Mouse (Mus musculus) brown adipose tissue, adult 24 weeks (tissue): ENCODE data around the gene Psmd1. TPM values are rescaled to one million over a fixed set of nuclear protein-coding genes. Genes with fewer than 3 reads are reported as not detected.

Experiments
- H3K27ac ChIP-seq: fragments of 200-500 bp; replicated peaks from 2 replicates; pipeline ENCODE4 v1.5.1; 2012; ENCODE audit warnings: low read depth, mild to moderate bottlenecking, low read length
- H3K4me1 ChIP-seq: fragments of 200-500 bp; 2 replicates; pipeline ENCODE4 v1.6.1; 2012; ENCODE audit warnings: low read length, mixed read lengths; ENCODE audit not compliant: control insufficient read depth, insufficient read depth, insufficient read length
- H3K4me3 ChIP-seq: fragments of 200-500 bp; 2 replicates; pipeline ENCODE4 v1.5.1; 2012; ENCODE audit warnings: low read depth, mild to moderate bottlenecking, low read length, moderate library complexity; ENCODE audit not compliant: insufficient read depth
- polyA plus RNA-seq: library from polyadenylated mRNA; stranded (reverse); fragments of >200 nt; gene quantifications from 2 replicates; pipeline ENCODE4 v1.2.4, GENCODE M21; 2012; ENCODE audit not compliant: missing spikeins, insufficient read depth, insufficient read length

Psmd1 gene
- polyA plus RNA-seq, 1 experiment: 91.1 TPM

GRCm38 (mm10) chr1:86048231-86048630 is 16.0 kb upstream of the Psmd1 start:
- Histone ChIP-seq H3K4me1 (no peaks in the 10 kb centered on the region; the same call in none of the 2 replicates), H3K27ac (no peak overlapping the region), H3K4me3 (no peak overlapping the region)

- no peaks in the 10 kb centered on the region; the same call in none of the 2 replicates for H3K4me1 ChIP-seq
- no peak overlapping the region for H3K4me3 ChIP-seq
- no peak overlapping the region for H3K27ac ChIP-seq
Observed at GRCm38 (mm10) chr1:86048744-86049143, 15.4 kb upstream of the Psmd1 start.

- Histone ChIP-seq H3K27ac (no peak overlapping the region), H3K4me1 (no peaks in the 10 kb centered on the region), H3K4me3 (no peak overlapping the region)
Observed at GRCm38 (mm10) chr1:86053198-86053921, 10.8 kb upstream of the Psmd1 start.

- H3K4me1 ChIP-seq: no peaks in the 10 kb centered on the region
- no peak overlapping the region for H3K4me3 ChIP-seq
- H3K27ac ChIP-seq: no peak overlapping the region
Observed at GRCm38 (mm10) chr1:86054943-86055342, 9.2 kb upstream of the Psmd1 start.

- H3K4me3 ChIP-seq: no peak overlapping the region
- H3K4me1 ChIP-seq: no peaks in the 10 kb centered on the region
- H3K27ac ChIP-seq: no peak overlapping the region
Observed at GRCm38 (mm10) chr1:86056284-86056683, 7.9 kb upstream of the Psmd1 start.

GRCm38 (mm10) chr1:86058856-86059769 is 5.1 kb upstream of the Psmd1 start:
- H3K4me3 ChIP-seq: peak overlapping the region; percentile 64
- 0 out of 2 replicates have a peak overlapping the region, but pooled peaks have one; percentile 23 for H3K27ac ChIP-seq
- H3K4me1 ChIP-seq: no peaks in the 10 kb centered on the region

GRCm38 (mm10) chr1:86062523-86062922 is 1.7 kb upstream of the Psmd1 start:
- no peak overlapping the region for H3K27ac ChIP-seq
- H3K4me1 ChIP-seq: peaks cover 4% of the 10 kb centered on the region; the same call in 1 of the 2 replicates

GRCm38 (mm10) chr1:86076565-86076964 is 12.4 kb downstream of the Psmd1 start:
- H3K4me1 ChIP-seq: no peaks in the 10 kb centered on the region
- H3K27ac ChIP-seq: no peak overlapping the region
- no peak overlapping the region for H3K4me3 ChIP-seq

More at GRCm38 (mm10) chr1:86062523-86062922, 1.7 kb upstream of the Psmd1 start:
- H3K4me3 ChIP-seq: no peak overlapping the region

- Histone ChIP-seq H3K4me3 (no peak overlapping the region), H3K4me1 (no peaks in the 10 kb centered on the region), H3K27ac (no peak overlapping the region)
Observed at GRCm38 (mm10) chr1:86094413-86094812, 30.2 kb downstream of the Psmd1 start.

- Histone ChIP-seq H3K27ac (no peak overlapping the region), H3K4me1 (no peaks in the 10 kb centered on the region), H3K4me3 (no peak overlapping the region)
Observed at GRCm38 (mm10) chr1:86105054-86105453, 40.9 kb downstream of the Psmd1 start.

- H3K4me1 ChIP-seq: no peaks in the 10 kb centered on the region
- no peak within 1 kb of the TSS for H3K4me3 ChIP-seq
- peak within 1 kb of the TSS; percentile 14; the same call in 1 of the 2 replicates for H3K27ac ChIP-seq
Observed at GRCm38 (mm10) chr1:86111779-86112178, 47.6 kb downstream of the Psmd1 start, which contains the start of gene Htr2b. TSS of gene Htr2b (minus strand) at chr1:86111970.

GRCm38 (mm10) chr1:86114141-86114540 is 50.0 kb downstream of the Psmd1 start:
- Histone ChIP-seq H3K27ac (no peak overlapping the region), H3K4me3 (no peak overlapping the region), H3K4me1 (no peaks in the 10 kb centered on the region)

- no peaks in the 10 kb centered on the region for H3K4me1 ChIP-seq
Observed at GRCm38 (mm10) chr1:86119549-86119948, 55.4 kb downstream of the Psmd1 start.

GRCm38 (mm10) chr1:86126036-86126435 is 61.8 kb downstream of the Psmd1 start:
- Histone ChIP-seq H3K4me3 (no peak overlapping the region), H3K4me1 (no peaks in the 10 kb centered on the region), H3K27ac (no peak overlapping the region)

More at GRCm38 (mm10) chr1:86119549-86119948, 55.4 kb downstream of the Psmd1 start:
- Histone ChIP-seq H3K27ac (no peak overlapping the region), H3K4me3 (no peak overlapping the region)

GRCm38 (mm10) chr1:86133337-86133736 is 69.2 kb downstream of the Psmd1 start, which contains the start of gene Gm21972:
TSS of gene Gm21972 (plus strand) at chr1:86133637.
- Histone ChIP-seq H3K27ac (no peak within 1 kb of the TSS), H3K4me1 (no peaks in the 10 kb centered on the region)

More at GRCm38 (mm10) chr1:86133337-86133736, 69.2 kb downstream of the Psmd1 start, which contains the start of gene Gm21972:
- no peak within 1 kb of the TSS for H3K4me3 ChIP-seq
